Mouse (Mus musculus): Measurements from ENCODE around the gene Slc22a7.

GRCm38 (mm10) chr17:46388200-46388599 lies 50.1 kb downstream of the Slc22a7 start:
- TF ChIP-seq POLR2A (IDR thresholded peaks at IDR 0.05; ENCODE audit: insufficient read depth, low read depth, low read length), result no peak
- no peak for TF ChIP-seq CTCF (IDR thresholded peaks at IDR 0.05; ENCODE audit: insufficient read depth, low read depth, low read length)

Measured in olfactory bulb, adult 2 months (tissue).